Mouse (Mus musculus) left cerebral cortex, postnatal 14 days (tissue): Measurements from ENCODE around the gene Cse1l. TPM values are rescaled to one million over a fixed set of nuclear protein-coding genes. Genes with fewer than 3 reads are reported as not detected.

Experiments
- DNase-seq, 2 experiments: peaks; one replicate each; pipeline ENCODE4 v3.0.0; 2021 to 2022; ENCODE audit warnings: low spot score in 2 of 2, mixed read lengths in 1 of 2
- intact Hi-C: fragments of 180-260 bp; cut with DNase I; formaldehyde crosslinking; loops from one replicate; pipeline ENCODE4 v1.15.1; 2025
- total RNA-seq, 2 experiments: library from RNA; stranded (reverse); gene quantifications; 2 replicates each; pipeline ENCODE4 v1.2.3; 2021

Gene Cse1l
- total RNA-seq, 2 experiments from 2014 or later, result 61.6 to 63.4 TPM

DNA sequence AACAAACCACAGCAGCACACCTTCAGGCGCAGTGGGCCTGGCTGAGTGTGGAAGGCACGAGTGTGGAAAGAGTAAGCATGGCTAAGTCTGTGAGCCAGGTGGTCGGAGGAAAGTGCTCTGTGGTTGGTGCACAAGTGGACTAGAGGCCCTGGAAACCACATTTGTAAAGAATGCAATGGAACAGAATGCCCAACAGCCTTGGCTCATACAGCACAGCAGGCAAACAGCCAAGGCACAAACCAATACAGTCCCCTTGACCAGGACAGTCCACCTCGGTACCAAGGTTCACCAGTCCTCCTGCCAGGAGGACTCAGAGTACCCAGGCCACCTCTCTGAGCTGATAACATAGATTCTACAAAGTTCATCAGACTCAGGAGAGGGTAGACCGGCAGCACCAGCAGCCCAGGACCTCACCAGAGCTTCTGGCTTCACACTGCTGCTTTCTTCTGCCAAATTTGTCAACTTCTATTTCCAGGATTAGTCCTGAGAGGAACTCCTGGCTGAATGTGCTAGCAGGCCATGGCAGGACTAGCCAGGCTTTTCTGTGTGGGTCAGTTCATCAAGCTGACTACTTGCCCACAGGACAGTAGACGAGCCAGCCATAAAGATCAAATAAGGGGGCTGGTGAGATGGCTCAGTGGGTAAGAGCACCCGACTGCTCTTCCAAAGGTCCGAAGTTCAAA, 54.9 kb downstream of the Cse1l start:
- no peak for DNase-seq
- intact Hi-C loops, result no loop called here

DNA sequence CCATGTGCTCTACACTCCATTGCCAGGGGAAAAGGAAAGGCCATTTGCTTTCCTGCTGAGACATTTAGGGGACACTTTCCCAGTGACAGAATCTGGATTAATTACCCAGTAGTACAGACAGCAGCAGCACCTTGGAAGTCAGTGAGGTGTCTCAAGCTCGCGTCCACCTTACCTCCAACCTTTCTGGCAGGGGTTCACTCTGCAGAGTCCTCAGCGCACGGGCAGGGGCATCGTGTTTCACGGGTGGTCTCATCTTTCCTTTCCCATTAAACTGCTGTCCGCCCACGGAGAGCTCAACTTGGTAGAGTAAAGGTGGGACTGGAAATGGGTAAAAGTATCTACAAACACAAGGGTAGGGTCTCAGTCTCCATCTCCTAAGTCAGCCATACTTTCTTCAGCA, 57.4 kb downstream of the Cse1l start:
- intact Hi-C loops, result no loop called here
- DNase-seq, result no peak

GRCm38 (mm10) chr2:166964773-166965172, 58.9 kb downstream of the Cse1l start:
- intact Hi-C loops, result no loop called here
- DNase-seq, result no peak

- no peak for DNase-seq
- intact Hi-C loops, result no loop called here
These were observed 67.3 kb downstream of the Cse1l start for GRCm38 (mm10) chr2:166973153-166973552.

GRCm38 (mm10) chr2:166974177-166974872, 68.5 kb downstream of the Cse1l start:
- intact Hi-C loops, result no loop called here
- no peak for DNase-seq

- intact Hi-C loops, result no loop called here
- DNase-seq, result no peak
These were observed 70.5 kb downstream of the Cse1l start for GRCm38 (mm10) chr2:166976356-166976755.

- DNase-seq, result no peak
- intact Hi-C loops, result no loop called here
These were observed 71.7 kb downstream of the Cse1l start for GRCm38 (mm10) chr2:166977490-166977889.

DNA sequence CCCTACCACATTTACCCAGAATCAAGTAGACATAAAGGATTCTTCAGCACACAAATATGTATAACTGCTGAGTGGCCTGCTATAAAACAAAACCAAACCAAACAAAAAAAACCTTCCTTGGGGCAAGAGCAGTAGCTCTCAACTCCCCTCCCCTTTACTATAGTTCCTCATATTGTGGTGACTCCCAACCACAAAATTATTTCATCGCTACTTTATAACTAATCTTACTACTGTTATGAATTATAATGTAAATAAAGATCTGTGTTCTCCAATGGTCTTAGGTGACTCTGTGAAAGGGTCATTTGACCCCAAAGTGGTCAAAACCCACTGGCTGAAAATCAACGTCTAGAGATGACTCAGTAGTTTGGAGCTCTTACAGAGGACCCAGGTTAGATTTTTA, 74.3 kb downstream of the Cse1l start:
- intact Hi-C loops, result no loop called here
- no peak for DNase-seq

GRCm38 (mm10) chr2:166983351-166983894, 77.6 kb downstream of the Cse1l start:
- no peak for DNase-seq
- intact Hi-C loops, result no loop called here

DNA sequence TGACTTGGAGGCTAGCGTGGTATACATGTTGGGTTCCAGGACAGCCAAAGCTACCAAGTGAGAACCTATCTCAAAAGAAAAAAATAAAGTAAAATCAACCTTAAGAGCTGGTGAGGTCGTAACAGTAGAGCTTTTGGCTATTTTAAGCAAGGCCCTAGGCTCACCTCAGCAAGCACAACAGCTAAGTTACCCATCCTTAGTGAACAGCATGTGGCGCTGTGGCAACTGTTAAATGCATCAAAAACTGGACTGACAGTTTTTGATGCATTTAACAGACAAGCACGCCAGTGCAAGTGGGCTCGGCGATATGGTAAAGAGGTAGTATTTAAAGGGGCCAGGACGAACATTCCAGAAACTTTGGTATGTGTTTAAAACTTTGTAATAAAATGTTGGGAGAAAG, 85.0 kb downstream of the Cse1l start:
- intact Hi-C loops, result no loop called here

DNA sequence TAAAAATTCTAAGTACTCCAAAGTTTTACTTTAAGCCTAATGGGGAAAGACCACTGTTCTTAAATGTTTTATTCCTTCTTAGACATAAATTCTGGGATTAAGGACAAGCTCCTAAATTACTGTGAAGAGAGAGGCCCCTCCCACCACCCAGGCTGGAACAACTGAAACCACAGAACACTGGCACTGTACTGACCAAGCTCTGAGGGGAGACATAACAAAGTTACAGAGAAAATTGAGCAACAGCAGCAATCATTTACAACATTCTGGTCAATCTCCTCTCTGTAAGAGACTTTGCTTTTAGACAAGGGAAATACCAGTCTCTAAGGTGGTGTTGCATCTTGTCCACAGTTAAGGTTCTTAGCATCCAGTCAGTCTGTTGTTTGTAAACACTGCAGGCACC, 86.1 kb downstream of the Cse1l start:
- intact Hi-C loops, result no loop called here
- DNase-seq, result no peak

More for the DNA sequence above, 85.0 kb downstream of the Cse1l start:
- DNase-seq, result no peak

- intact Hi-C loops, result no loop called here
- no peak for DNase-seq
These were observed 89.4 kb downstream of the Cse1l start for GRCm38 (mm10) chr2:166995021-166995795.

Other genes with a start within 250 kb of the Cse1l start
- gene Prex1, start 192.2 kb upstream of the Cse1l start, total RNA-seq, result 100 to 1,000 TPM; 119 to 132 TPM
- gene Trp53rkb, start 113.5 kb upstream of the Cse1l start, total RNA-seq, result 1 to 10 TPM; 5.7 to 9.3 TPM
- gene Arfgef2, start 100.5 kb upstream of the Cse1l start, total RNA-seq, result 10 to 100 TPM; 45.7 to 49.8 TPM
- gene Stau1, start 90.3 kb downstream of the Cse1l start, total RNA-seq, result 10 to 100 TPM; 63.1 to 68.6 TPM
- 10 to 100 TPM; 29.0 to 31.3 TPM for gene Ddx27, start 109.2 kb downstream of the Cse1l start, total RNA-seq
- gene Znfx1, start 157.0 kb downstream of the Cse1l start, total RNA-seq, result 10 to 100 TPM; 41.5 to 43.9 TPM